Mouse (Mus musculus) cortical plate, adult 2 months (tissue): ENCODE data around the gene Ccnh.

Experiments
- CTCF ChIP-seq: fragments of 200-500 bp; IDR thresholded peaks from 2 replicates; pipeline ENCODE4 v1.5.1; 2011; ENCODE audit warnings: mild to moderate bottlenecking, control low read depth, low read length; ENCODE audit not compliant: insufficient read depth; ENCODE audit errors: extremely low read depth
- POLR2A ChIP-seq: fragments of 200-500 bp; IDR thresholded peaks from 2 replicates; pipeline ENCODE4 v1.6.1; 2011; ENCODE audit warnings: mild to moderate bottlenecking, low read length, control low read depth; ENCODE audit not compliant: insufficient read depth; ENCODE audit errors: extremely low read depth

DNA sequence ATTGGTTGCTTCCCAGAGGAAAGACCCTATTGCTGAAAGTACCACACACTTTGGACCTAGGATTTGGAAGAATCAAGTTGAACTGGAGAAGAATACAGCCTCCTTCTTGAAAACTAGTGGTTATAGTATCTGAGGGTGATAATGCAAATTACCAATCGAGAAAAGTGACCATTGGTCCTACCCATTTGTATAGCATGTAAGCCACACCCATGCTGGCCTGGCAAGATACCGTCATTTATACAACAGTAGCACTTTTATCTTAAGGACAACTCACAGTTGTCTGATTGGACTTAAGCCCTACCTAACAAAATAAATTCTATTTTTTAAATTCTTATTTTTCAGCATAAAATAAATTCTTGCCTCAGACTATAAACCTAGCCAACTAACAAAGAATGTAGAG lies 29.2 kb upstream of the Ccnh start:
- no peak for TF ChIP-seq CTCF
- no peak for TF ChIP-seq POLR2A
